Mouse (Mus musculus): ENCODE measurements around the gene Bahd1. TPM values are rescaled to one million over a fixed set of nuclear protein-coding genes. Genes with fewer than 3 reads are reported as not detected.
A peak's percentile ranks its signal among the peaks of the same experiment; 100 is the strongest.

Bahd1 gene
- total RNA-seq, 2 experiments from 2014 or later, result 3.5 to 5.5 TPM

DNA sequence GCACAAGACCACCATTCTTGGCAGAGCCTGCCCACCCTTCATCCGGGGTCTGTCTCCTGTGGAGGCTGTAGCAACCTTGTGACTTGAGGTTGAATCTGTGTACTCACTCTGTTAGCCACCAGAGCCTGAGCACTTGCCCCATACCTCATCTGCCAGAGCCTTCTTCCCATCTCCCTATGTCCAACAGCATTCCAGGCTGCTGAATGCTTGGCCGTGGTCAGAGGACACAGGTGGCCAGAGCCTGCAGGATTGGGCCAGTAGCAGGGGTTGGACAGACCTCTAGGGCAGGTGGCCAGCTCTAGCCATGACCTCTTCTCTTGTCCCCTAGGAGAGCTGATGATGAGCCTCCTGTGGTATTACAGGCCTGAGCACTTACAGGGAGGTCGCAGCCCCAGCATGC lies 20.3 kb downstream of the Bahd1 start:
- intact Hi-C loops (cut with DNase I), result no loop called here
- no peak for DNase-seq

DNA sequence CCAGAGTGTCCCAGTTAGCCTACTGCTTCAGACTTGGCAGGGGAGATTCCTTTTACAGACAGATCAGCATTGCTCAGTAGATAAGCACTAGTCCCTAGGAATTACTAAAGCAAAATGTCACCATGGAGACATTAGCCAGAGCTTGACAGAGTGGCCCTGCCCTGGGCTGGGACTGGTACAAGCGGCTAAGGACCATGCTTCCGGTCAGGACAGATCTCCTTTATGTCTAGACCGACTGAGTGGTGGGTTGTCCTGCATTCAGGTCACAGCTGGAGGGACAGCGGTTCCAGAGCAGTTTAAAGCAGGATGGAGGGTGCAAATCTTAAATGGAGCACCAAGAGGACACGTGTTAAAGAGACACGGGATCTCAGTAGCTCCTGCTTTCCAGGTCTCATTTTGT lies 25.8 kb downstream of the Bahd1 start:
- intact Hi-C loops (cut with DNase I), result no loop called here
- no peak for DNase-seq

DNA sequence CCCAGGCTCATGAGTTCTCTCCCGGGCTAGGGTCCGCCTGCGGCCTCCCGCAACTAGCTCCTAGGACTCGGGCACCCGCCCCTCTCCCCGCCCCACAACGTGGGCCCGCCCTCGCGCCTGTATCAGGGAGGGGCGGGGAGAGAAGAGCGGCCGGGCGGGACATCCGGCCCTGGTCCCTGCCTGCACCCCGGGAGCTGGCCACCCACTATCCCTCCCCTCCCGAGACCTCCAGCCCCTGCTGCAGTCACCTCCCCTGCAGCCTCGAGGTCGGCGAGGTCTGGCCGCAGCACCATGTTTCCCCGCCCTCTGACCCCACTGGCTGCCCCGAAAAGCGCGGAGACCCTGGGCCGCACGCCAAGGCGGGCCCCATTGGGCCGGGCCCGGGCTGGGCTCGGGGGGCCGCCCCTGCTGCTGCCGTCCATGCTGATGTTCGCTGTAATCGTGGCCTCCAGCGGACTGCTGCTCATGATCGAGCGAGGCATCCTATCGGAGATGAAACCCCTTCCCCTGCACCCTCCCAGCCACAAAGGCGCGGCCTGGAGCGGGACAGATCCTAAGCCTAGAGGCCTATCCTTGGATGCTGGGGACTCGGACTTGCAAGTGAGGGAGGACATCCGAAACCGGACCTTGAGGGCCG lies 26.3 kb downstream of the Bahd1 start, which contains the start of gene Chst14:
Chst14 (plus strand) TSS at position 136 of the 637 bp plus-strand sequence.
- intact Hi-C loops (cut with DNase I), result no loop called here
- peak; percentile 65 to 74 for DNase-seq

DNA sequence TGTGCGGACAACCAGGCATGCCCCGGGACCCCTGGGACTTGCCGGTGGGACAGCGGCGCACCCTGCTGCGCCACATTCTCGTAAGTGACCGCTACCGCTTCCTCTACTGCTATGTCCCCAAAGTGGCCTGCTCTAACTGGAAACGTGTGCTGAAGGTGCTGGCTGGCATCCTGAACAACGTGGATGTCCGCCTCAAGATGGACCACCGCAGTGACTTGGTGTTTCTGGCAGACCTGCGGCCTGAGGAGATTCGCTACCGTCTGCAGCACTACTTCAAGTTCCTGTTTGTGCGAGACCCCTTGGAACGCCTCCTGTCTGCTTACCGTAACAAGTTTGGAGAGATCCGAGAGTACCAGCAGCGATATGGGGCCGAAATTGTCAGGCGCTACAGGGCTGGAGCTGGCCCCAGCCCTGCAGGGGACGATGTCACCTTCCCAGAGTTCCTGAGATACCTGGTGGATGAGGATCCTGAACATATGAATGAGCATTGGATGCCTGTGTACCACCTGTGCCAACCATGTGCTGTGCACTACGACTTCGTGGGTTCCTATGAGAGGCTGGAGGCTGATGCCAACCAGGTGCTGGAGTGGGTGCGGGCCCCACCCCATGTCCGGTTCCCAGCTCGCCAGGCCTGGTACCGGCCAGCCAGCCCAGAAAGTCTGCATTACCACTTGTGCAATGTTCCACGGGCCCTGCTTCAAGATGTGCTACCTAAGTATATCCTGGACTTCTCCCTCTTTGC lies 27.0 kb downstream of the Bahd1 start:
- intact Hi-C loops (cut with DNase I), result no loop called here

DNA sequence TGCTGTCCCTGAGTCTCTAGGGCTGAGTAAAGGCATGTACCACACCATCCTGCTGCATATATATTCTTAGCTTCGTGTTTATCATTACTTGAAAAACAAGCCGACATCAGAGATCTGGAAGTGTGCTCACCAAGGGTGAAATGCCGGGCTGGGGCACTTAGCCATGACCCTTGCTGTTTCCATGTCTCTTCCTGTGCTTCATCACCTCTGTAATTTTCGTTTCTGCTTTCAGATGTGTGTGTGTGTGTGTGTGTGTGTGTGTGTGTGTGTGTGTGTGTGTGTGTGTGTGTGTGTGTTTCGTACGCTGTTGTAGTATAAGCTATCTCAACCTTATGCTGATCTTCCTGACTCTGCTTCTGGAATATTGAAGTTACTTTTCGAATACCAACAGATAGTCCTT lies 41.2 kb downstream of the Bahd1 start:
- intact Hi-C loops (cut with DNase I), result no loop called here
- no peak for DNase-seq

More for the DNA sequence above, 27.0 kb downstream of the Bahd1 start:
- DNase-seq, result no peak

DNA sequence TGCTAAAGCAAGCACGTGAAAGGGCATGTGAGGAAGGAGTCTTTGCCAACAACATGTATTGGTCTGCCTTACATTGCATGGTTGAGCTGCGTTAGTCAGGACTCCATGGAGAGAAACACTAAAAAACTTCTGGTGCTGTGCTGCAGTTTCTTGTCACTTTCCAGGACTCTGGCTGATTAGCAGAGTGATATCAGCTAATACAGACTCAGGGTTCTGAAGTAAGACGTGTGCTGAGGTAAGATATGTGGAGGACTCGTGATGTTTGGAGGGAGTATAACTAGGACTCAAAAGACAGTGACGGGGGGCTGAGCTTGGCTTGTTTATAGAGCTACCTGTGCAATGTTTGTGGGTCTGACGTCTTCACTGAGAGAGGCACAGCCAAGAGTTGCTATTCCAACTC lies 43.1 kb downstream of the Bahd1 start:
- intact Hi-C loops (cut with DNase I), result no loop called here
- DNase-seq, result no peak

DNA sequence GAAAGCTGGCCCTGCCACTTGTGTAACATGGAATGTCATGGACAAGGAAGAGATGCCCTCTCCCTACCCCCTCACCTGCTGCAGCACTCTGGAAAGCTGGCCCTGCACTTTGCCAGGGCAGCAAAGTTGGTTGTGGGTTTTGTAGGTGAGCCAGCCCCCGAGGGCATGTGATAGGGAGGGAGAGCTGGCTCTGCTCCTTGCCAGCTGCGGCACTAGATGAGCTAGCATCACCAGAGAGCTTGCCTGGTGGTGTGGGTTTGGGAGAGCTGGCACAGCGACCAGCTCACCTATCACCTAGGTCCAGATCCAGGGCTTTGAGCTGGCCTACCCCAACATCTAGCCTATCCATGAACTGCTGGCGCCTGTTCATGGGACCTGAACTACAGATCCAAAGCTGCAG lies 48.6 kb downstream of the Bahd1 start:
- no peak for DNase-seq
- intact Hi-C loops (cut with DNase I), result no loop called here

DNA sequence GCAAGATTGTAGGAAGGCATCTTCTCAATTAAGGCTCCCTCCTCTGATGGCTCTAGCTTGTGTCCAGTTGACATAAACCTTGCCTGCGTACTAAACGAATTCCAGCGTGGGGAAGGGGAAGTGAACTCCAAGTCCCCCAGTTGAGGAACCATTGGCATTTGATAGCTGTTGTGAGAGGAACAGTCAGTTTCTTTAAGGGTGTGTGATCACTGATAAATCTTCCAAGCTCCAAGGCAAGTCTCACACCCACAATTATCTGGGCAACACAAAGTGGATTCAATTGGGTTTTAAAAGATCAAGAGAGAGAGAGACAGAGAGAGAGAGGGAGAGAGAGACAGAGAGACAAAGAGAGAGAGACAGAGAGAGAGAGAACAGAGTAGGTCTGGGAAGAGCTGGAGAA lies 49.5 kb downstream of the Bahd1 start:
- intact Hi-C loops (cut with DNase I), result no loop called here
- no peak for DNase-seq

DNA sequence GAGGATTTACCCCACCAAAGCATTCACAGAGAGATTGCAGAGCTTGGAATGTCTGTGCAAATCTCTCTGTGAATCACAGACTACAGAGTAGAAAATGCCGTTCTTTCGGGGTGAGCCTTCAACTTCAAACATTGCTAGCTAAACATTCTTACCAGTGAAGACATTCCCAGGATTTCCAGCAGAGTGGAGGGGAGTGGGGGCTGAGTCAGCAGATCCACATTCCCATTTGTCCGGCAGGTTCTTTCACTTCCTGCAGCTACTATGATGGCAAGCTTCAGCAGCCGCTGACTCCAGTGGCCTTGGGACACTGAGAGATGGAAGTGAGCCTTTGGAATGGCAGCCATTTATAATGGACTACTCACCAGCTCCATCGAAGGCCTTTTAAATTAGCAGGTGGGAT lies 56.3 kb downstream of the Bahd1 start:
- DNase-seq, result no peak
- intact Hi-C loops (cut with DNase I), result no loop called here

DNA sequence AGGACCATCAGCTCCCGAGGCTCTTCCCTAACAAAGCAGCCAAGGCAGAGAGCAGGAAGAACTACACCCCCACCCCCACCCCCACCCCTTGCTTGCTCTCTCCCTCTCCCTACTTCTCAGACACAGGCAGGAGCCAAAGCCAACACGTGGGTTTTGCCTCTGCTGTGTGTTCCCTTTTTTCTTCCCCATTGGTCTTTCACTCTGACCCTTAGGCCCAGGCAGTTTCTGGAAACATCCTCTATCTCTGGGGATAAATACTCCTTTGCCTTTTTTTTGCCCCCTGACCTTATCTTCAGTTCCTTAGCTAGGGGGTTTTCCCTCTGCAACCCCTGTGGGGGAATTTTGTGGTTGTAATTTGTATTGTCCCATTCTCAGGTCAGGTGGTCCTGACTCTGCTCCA lies 59.5 kb downstream of the Bahd1 start:
- DNase-seq, result no peak

DNA sequence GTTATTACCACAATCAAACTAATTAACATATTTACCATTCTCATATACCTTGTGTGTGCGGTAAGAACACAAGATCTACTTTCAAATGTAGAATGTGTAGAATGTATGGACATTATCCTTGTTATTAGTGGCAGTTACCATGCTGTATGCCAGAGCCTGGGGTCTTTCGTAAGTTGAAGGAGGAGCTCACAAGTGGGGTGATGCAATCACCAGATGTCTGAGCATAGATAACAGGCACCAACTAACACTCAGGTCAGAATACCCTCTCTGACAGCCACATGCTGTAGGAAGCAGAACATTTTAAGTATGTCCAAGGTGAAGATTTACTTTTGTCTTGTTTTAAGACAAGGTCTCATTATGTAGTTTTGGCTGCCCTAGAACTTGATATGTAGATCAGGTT lies 60.2 kb downstream of the Bahd1 start:
- intact Hi-C loops (cut with DNase I), result no loop called here
- DNase-seq, result no peak

More for the DNA sequence above, 59.5 kb downstream of the Bahd1 start:
- intact Hi-C loops (cut with DNase I), result no loop called here

DNA sequence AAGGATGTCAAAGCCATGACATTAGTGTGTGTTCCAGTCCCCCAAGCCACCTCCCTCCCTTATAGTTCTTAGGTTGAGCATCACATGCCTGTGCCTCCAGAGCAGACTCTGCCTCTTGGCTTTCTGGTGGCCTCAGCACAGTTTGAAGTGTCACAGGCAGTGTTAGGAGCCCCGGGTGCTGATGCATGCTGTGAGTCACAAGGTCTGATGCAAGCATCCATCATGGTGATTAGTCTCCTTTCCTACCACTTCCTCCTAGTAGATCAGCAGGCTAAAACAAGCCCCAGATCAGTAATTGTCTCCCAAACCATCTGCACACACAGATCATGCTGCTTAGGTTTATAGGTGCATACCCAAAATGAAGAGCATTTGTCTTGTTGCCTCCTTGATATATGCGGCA lies 61.4 kb downstream of the Bahd1 start:
- no peak for DNase-seq
- intact Hi-C loops (cut with DNase I), result no loop called here

DNA sequence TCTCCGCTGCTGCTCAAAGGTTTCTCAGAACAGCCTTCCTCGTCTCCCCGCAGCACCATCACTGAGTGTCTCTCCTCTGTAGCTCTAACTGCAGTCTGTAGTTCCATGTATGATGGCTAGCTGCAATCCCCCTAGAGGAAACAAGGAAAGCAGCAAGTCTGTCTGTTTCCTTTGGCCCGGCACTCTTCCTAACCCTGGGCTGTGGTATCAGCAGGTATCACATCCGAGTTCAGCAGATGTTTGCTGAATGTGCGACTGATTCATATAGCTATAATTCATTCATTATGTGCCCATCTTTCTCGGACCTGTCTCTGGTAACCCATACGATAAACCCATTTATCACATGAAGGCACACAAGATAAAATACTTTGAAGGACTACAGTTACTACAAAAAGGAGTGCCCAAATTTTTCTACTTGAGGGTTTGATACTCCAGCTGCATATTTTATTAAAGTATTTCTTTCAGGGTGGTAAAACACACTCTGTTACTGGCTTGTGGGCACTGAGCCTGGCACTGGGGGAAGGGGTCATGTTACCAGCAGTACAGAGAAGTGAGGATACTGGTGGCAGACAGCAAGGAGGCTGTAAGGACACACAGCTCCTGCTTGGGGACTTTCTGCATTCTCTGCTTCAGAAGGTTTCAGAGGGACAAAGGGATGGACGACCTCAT lies 63.0 kb downstream of the Bahd1 start:
- DNase-seq, result no peak
- intact Hi-C loops (cut with DNase I), result no loop called here

DNA sequence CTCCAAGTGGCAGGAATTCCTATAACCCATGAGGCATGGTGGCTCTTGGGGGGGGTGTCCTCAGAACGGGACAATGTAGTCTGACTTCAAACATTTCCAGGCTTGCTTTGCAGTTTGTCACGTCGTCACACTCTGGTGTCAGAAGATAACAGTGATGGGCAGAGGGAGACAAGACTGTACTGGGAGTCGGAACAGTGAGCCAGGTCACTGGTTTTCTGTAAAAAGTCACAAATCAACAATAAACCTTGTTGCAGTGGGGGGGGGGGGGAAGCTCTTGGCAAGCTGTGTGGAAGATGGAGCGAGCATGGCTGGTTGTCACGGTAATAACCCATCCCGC lies 63.5 kb downstream of the Bahd1 start:
- no peak for DNase-seq
- intact Hi-C loops (cut with DNase I), result no loop called here

DNA sequence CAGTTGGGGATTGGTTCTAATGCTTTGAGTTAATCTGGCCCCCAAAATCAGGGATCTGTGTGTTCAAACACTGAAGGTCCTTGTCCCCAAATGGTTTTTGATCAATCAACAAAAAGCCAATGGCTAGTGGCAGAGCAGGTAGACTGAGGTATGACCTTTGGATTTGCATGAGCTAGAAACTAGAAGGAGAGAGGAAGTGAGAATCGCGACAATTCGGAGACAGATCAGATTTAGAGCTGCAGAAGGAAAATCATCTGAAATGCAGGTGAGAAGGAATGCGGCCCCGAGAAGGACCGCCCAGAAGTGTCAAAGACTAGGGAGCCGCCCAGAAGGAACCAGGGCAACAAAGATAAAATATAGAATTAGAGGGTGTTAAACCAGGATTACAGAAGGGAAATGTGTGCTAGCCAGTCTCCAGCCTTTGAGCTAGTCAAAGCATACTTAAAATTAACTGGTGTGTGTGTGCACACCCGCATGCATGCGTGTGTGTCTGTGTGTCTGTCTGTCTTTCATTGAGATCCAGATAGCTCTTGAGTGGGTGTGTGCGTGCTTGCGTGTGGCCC lies 69.5 kb downstream of the Bahd1 start:
- intact Hi-C loops (cut with DNase I), result no loop called here
- no peak for DNase-seq

DNA sequence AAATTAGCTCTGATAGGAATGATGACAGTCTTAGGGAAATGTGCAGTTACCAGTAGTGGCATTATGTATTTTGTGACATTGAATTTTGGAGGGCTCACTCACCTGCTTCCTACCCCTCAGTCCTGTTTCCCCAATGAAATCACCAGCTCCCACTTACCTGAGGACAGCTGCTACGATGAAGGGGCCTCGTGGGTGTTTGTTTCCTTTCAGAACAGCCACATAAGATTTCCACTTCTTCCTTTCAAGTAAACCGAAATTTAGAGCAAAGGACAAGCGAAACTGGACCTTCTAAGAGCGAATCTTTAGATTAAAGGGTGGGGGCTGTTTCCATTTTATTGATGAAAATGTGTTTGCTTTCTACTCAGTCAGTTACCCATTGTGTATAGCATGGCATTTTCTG lies 71.9 kb downstream of the Bahd1 start:
- no peak for DNase-seq
- intact Hi-C loops (cut with DNase I), result no loop called here

DNA sequence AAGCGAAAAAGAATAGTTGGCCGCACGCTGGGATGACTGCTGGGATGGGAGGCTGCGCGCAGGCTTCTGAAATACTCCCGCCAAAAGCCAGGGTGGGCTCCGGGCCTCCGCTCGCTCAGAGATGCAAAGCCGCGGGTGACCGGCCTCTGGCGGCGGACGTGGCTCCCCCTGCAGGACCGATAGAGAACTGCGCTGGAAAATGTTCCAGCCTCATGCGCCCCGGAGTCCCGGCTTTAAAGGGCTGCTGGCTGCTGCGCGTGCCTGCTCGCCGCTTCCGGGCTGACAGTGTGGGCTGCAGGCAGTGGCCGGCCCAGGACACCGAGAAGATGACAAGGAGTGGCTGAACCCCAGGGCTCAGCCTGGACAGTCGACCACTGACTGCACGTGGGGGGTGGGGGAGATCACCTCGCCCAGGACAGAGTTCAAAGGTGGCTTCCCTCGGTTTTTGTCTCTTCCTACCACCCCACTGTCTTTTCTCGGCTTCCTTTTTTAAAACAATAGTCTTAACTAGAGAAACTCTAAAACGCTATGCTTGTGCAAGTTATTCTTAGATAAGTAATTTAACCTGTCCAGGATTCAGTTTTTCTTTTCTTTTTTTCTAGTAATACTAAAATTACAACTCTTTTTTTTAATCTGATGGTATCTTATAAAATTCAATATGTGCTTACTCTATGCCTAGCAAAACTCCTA lies 72.7 kb downstream of the Bahd1 start:
- intact Hi-C loops (cut with DNase I), result no loop called here
- peak; percentile 69 to 85 for DNase-seq

Measured in gastrocnemius, postnatal 36 days (tissue).